15 mouse cellular contexts compared by ENCODE assay signal in genomic region chr10:69617537-69618112, GRCm38 (mm10).
DNase-seq lines count a peak whose midpoint lies in the region; ATAC-seq and TF ChIP-seq lines count a peak whose summit lies in the region.
"Had no signal": no experiment of that assay in that cellular context is flagged by ENCODE, and none has a peak within 500 bp of the region (broad histone marks: within the 10 kb centered on the region; RNA-seq: fewer than 3 reads in every experiment).

No protein-coding gene starts in this region.

- TF ChIP-seq CTCF in gastrocnemius, adult 2 months (IDR thresholded peaks at IDR 0.05) = no peak
- no peak for TF ChIP-seq CTCF in heart, adult 2 months (IDR thresholded peaks at IDR 0.05)
- TF ChIP-seq CTCF in heart, postnatal 0 days (IDR thresholded peaks at IDR 0.05; ENCODE audit: low read depth) = no peak
- no peak for TF ChIP-seq CTCF in forebrain, postnatal 0 days (IDR thresholded peaks at IDR 0.05; ENCODE audit: low read depth)

- H3K36me3 ChIP-seq in heart, adult 2 months (ENCODE audit: control insufficient read depth, insufficient read depth, low read length) = no peaks in the 10 kb centered on the region
- no peaks in the 10 kb centered on the region for H3K36me3 ChIP-seq in heart, postnatal 0 days (replicated peaks; ENCODE audit: control insufficient read depth, insufficient read depth, low read length)
- no peaks in the 10 kb centered on the region for H3K36me3 ChIP-seq in forebrain, postnatal 0 days (ENCODE audit: insufficient read depth)
- H3K36me3 ChIP-seq: liver, embryonic 12.5 days had no signal

- H3K9ac ChIP-seq in heart, adult 2 months (ENCODE audit: low read depth, low read length) = 0 out of 2 replicates have a peak overlapping the region, but pooled peaks have one; percentile 5
- H3K9ac ChIP-seq in heart, postnatal 0 days (replicated peaks; ENCODE audit: low read depth, low read length) = no peak overlapping the region
- no peak overlapping the region for H3K9ac ChIP-seq in forebrain, postnatal 0 days
- H3K9ac ChIP-seq: liver, embryonic 12.5 days had no signal

- H3K79me2 ChIP-seq in heart, adult 2 months (replicated peaks; ENCODE audit: control insufficient read depth, insufficient read depth, low read length) = no peaks in the 10 kb centered on the region

- no peak for TF ChIP-seq POLR2A in heart, adult 2 months (IDR thresholded peaks at IDR 0.05; ENCODE audit: insufficient read depth, low read depth, low read length)

- peak; percentile 72 for ATAC-seq in heart, postnatal 0 days (ENCODE audit: insufficient read depth, low read depth)
- no peak for ATAC-seq in forebrain, postnatal 0 days
- ATAC-seq: liver, embryonic 12.5 days; lung, postnatal 0 days had no signal

- DNase-seq in gastrocnemius, adult 2 months = peak; percentile 35
- DNase-seq in gastrocnemius, postnatal 14 days = no peak
- DNase-seq in heart, adult 2 months = peak in 1 of 2 experiments; percentile 35
- peak; percentile 52 for DNase-seq in heart, postnatal 0 days (ENCODE audit: low spot score)
- DNase-seq in kidney, postnatal 25 days = peak; percentile 14 to 64
- no peak for DNase-seq in yolk sac, embryonic 10.5 days (ENCODE audit: low spot score)
- DNase-seq in forebrain, postnatal 0 days = no peak
- no peak for DNase-seq in cerebellum, postnatal 10 days
- DNase-seq: adrenal gland, adult 2 months; cerebellum, adult 9-10 months; layer of hippocampus, adult 9-11 months; thymus, postnatal 4 days had no signal

- H3K9me3 ChIP-seq in heart, postnatal 0 days (replicated peaks; ENCODE audit: control insufficient read depth, low read length) = no peaks in the 10 kb centered on the region
- no peaks in the 10 kb centered on the region for H3K9me3 ChIP-seq in forebrain, postnatal 0 days (ENCODE audit: low read length)
- H3K9me3 ChIP-seq: liver, embryonic 12.5 days had no signal

- H3K27ac ChIP-seq in gastrocnemius, adult 2 months = peak overlapping the region; percentile 77
- peak overlapping the region; percentile 32 for H3K27ac ChIP-seq in heart, adult 2 months
- H3K27ac ChIP-seq in heart, postnatal 0 days (ENCODE audit: low read depth) = peak overlapping the region; percentile 73
- H3K27ac ChIP-seq in forebrain, postnatal 0 days (ENCODE audit: low read depth, low read length) = no peak overlapping the region
- H3K27ac ChIP-seq: liver, embryonic 12.5 days; stomach, postnatal 0 days had no signal

- WGBS in heart, adult 2 months = 56% methylated on average over 16 of the region's 16 CpGs
- 48% methylated on average over 16 of the region's 16 CpGs for WGBS in heart, postnatal 0 days
- WGBS in forebrain, postnatal 0 days = 92% methylated on average over 16 of the region's 16 CpGs

- peak overlapping the region; percentile 42 for H3K4me2 ChIP-seq in heart, postnatal 0 days (ENCODE audit: low read depth, low read length)
- no peak overlapping the region for H3K4me2 ChIP-seq in forebrain, postnatal 0 days (ENCODE audit: low read depth)
- H3K4me2 ChIP-seq: liver, embryonic 12.5 days had no signal

- peaks cover 2% of the 10 kb centered on the region; the same call in 1 of the 2 replicates for H3K4me1 ChIP-seq in heart, adult 2 months (ENCODE audit: control insufficient read depth, insufficient read depth, low read length)
- peaks cover 29% of the 10 kb centered on the region for H3K4me1 ChIP-seq in heart, postnatal 0 days (ENCODE audit: control insufficient read depth, insufficient read depth)
- no peaks in the 10 kb centered on the region for H3K4me1 ChIP-seq in forebrain, postnatal 0 days (ENCODE audit: insufficient read depth)
- H3K4me1 ChIP-seq: liver, embryonic 12.5 days had no signal

- no peaks in the 10 kb centered on the region for H3K27me3 ChIP-seq in heart, adult 2 months (ENCODE audit: control insufficient read depth, insufficient read depth, low read length)
- no peaks in the 10 kb centered on the region for H3K27me3 ChIP-seq in heart, postnatal 0 days (ENCODE audit: control insufficient read depth, insufficient read depth, low read length)
- H3K27me3 ChIP-seq in forebrain, postnatal 0 days (ENCODE audit: insufficient read depth, low read length) = no peaks in the 10 kb centered on the region
- H3K27me3 ChIP-seq: liver, embryonic 12.5 days had no signal

- 0 out of 2 replicates have a peak, but pooled peaks have one; percentile 48 for TF ChIP-seq EP300 in heart, adult 2 months (IDR thresholded peaks at IDR 0.05; ENCODE audit: insufficient read depth, low read depth, low read length)
- 0 out of 2 replicates have a peak, but pooled peaks have one; percentile 19 for TF ChIP-seq EP300 in heart, postnatal 0 days (IDR thresholded peaks at IDR 0.05; ENCODE audit: low read depth)

- intact Hi-C loops in gastrocnemius, adult 2 months (cut with DNase I) = no loop called here
- intact Hi-C loops in gastrocnemius, postnatal 14 days (cut with DNase I; ENCODE audit: low total_unique reads) = no loop called here
- intact Hi-C loops in heart, adult 2 months (cut with DNase I) = no loop called here

- H3K4me3 ChIP-seq in gastrocnemius, adult 2 months = peak overlapping the region; percentile 50
- peak overlapping the region; percentile 22; the same call in 1 of the 2 replicates for H3K4me3 ChIP-seq in heart, adult 2 months
- H3K4me3 ChIP-seq in heart, postnatal 0 days (ENCODE audit: low read depth, low read length) = peak overlapping the region; percentile 14
- no peak overlapping the region for H3K4me3 ChIP-seq in forebrain, postnatal 0 days (ENCODE audit: low read depth, low read length)
- H3K4me3 ChIP-seq: liver, embryonic 12.5 days had no signal

Comparison
In these comparisons a context has a peak if more than half of its experiments do, and no peak if none do; other contexts are left out.
1. DNase-seq: peak in gastrocnemius, adult 2 months (single experiment), heart, postnatal 0 days (single experiment) and kidney, postnatal 25 days (2 of 2); none in gastrocnemius, postnatal 14 days (single experiment), yolk sac, embryonic 10.5 days (single experiment), forebrain, postnatal 0 days (single experiment) and cerebellum, postnatal 10 days (0 of 2).